Mouse (Mus musculus) stomach, postnatal 0 days (tissue): ENCODE data around the gene Rbbp8nl.

ENCODE experiments used
- CTCF ChIP-seq: IDR thresholded peaks from 2 replicates; pipeline ENCODE4 v1.5.1; 2016; ENCODE audit warnings: antibody characterized with exemption, low read depth, mild to moderate bottlenecking, moderate library complexity
- EP300 ChIP-seq: optimal IDR thresholded peaks from 2 replicates; pipeline ENCODE3; 2016; ENCODE audit warnings: antibody characterized with exemption

GRCm38 (mm10) chr2:180333778-180334550 lies 44.3 kb upstream of the Rbbp8nl start:
- TF ChIP-seq CTCF (no peak), EP300 (no peak)
